Mouse (Mus musculus) E14TG2a.4 (cell line): ENCODE measurements around the gene Tmem198.

Experiments used
- CTCF ChIP-seq: conservative IDR thresholded peaks from 2 replicates; pipeline ENCODE4 v1.5.1; 2014; ENCODE audit warnings: low read length
- NANOG ChIP-seq: IDR thresholded peaks from 2 replicates; pipeline ENCODE4 v1.6.1; 2014; ENCODE audit warnings: borderline replicate concordance, low read length, mixed read lengths
- POU5F1 ChIP-seq: IDR thresholded peaks from 2 replicates; pipeline ENCODE4 v1.6.1; 2014; ENCODE audit warnings: low read length, borderline replicate concordance

DNA sequence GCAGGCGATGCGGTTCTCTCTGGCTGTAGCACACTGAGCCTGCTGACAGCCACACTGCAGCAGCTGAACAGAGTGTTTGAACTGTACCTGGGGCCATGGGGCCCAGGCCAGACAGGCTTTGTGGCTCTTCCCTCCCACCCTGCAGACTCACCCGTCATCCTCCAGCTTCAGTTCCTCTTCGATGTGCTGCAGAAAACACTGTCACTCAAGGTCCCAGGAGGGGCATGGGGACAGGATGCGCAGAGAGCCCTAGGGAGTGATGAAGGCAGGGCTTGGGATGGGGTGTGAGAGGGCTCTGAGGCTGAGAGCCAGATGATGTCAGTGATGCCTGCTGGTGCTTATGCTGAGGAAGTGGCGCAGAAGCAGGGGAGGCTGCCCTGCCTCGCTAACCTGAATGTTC is 45.3 kb downstream of the Tmem198 start:
- no peak for TF ChIP-seq CTCF
- no peak for TF ChIP-seq POU5F1
- TF ChIP-seq NANOG: no peak
